Mouse (Mus musculus) heart, postnatal 0 days (tissue): ENCODE measurements around the gene Tmem11.

Experiments used
- CTCF ChIP-seq: IDR thresholded peaks from 2 replicates; pipeline ENCODE4 v1.5.1; 2016; ENCODE audit warnings: antibody characterized with exemption, control low read depth, low read depth
- EP300 ChIP-seq: IDR thresholded peaks from 2 replicates; pipeline ENCODE4 v1.6.1; 2016; ENCODE audit warnings: antibody characterized with exemption, low read depth

GRCm38 (mm10) chr11:60914491-60914890 lies 35.4 kb upstream of the Tmem11 start, which contains the start of gene Natd1:
- TF ChIP-seq CTCF (no peak), EP300 (no peak)
